Mouse (Mus musculus): ENCODE data around the gene Tmem119. TPM values are rescaled to one million over a fixed set of nuclear protein-coding genes. Genes with fewer than 3 reads are reported as not detected.

The Tmem119 gene
- polyA plus RNA-seq, 1 experiment = 62.0 TPM

DNA sequence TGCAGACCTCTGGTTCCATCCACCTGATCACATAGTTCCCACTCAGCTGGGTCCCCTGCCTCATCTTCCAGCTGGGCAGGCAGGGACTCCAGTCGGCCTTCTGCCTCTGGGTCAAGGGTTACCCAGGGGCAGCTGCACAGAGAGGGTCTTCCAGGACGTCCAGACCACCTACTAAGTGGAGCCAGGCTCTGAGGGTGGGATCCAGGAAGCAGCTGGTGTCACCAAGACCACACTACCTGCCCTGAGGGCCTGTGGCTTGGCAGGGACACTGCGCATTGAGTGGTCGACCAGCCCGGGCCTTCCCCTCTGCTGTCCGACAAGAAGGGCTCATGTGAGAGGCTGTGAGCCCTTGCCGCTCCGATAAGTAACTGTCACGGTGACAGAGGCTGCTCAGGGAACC lies 7.4 kb upstream of the Tmem119 start:
- TF ChIP-seq E2F4 (IDR thresholded peaks at IDR 0.05; ENCODE audit: insufficient read depth) (no peak), MYOD1 (IDR thresholded peaks at IDR 0.05; ENCODE audit: control insufficient read depth in 1 of 3, insufficient read length in 2 of 3, low read depth in 2 of 3) (no peak), MAX (IDR thresholded peaks at IDR 0.05; ENCODE audit: low read depth) (no peak), USF1 (IDR thresholded peaks at IDR 0.05; ENCODE audit: low read depth) (no peak), SRF (IDR thresholded peaks at IDR 0.05; ENCODE audit: control insufficient read depth, insufficient read length, low read depth) (no peak)
- Histone ChIP-seq H3K4me3 (no peak overlapping the region), H3K27me3 (ENCODE audit: control insufficient read depth, insufficient read depth, insufficient read length) (no peaks in the 10 kb centered on the region), H3K79me2 (ENCODE audit: control insufficient read depth, insufficient read depth) (no peaks in the 10 kb centered on the region), H3ac (ENCODE audit: control insufficient read depth, insufficient read length) (no peak overlapping the region), H3K36me3 (ENCODE audit: control insufficient read depth, insufficient read depth) (no peaks in the 10 kb centered on the region), H3K4me2 (ENCODE audit: low read depth) (no peak overlapping the region)

DNA sequence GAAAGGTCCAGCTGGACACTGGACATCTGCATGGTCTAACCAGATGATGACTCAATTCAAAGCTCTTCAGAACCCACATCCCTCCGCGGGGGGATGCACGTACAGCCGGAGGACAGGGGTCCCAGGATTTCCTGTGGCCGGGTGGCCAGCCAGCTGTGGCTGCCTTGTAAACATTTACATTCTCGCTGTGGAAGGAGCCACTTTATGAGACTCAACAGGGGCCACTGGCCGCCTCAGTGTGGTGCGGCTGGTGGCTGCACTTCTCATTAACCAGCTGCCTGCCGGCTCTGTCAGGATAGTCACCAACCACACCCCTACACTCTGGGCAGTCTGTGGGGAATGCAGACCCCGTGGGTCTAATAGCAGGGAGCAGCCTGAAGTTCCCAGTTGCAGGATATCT lies 6.1 kb upstream of the Tmem119 start:
- Histone ChIP-seq H3K4me2 (ENCODE audit: low read depth) (peak overlapping the region; percentile 42), H3ac (ENCODE audit: control insufficient read depth, insufficient read length) (no peak overlapping the region), H3K79me2 (ENCODE audit: control insufficient read depth, insufficient read depth) (no peaks in the 10 kb centered on the region), H3K27me3 (ENCODE audit: control insufficient read depth, insufficient read depth, insufficient read length) (no peaks in the 10 kb centered on the region), H3K4me3 (no peak overlapping the region), H3K36me3 (ENCODE audit: control insufficient read depth, insufficient read depth) (no peaks in the 10 kb centered on the region)
- TF ChIP-seq MYOD1 (IDR thresholded peaks at IDR 0.05; ENCODE audit: control insufficient read depth in 1 of 3, insufficient read length in 2 of 3, low read depth in 2 of 3) = peak in 1 of 3 experiments; percentile 9
- no peak for TF ChIP-seq CEBPB (IDR thresholded peaks at IDR 0.05; ENCODE audit: insufficient read depth, poor library complexity, severe bottlenecking)

DNA sequence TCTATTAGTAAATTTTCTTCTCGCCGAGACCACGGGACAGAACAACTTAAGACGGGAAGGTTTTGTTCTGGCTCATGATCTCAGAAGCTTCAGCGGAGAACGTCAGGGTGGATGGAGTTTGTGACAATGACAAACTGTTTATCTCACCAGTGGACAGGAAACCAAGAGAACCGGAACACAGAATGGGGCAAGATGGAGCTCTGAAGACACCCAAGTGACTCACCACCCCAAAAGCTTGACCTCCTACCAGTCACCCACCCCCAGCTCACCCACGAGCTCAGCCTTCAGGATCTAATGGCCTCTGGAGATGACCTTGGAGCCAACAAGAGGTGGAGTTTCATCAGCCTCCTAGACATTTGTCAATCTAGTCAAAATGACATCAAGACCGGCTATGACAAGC lies 5.0 kb upstream of the Tmem119 start:
- no peaks in the 10 kb centered on the region for H3K27me3 ChIP-seq (ENCODE audit: control insufficient read depth, insufficient read depth, insufficient read length)
- H3ac ChIP-seq (ENCODE audit: control insufficient read depth, insufficient read length) = no peak overlapping the region
- H3K4me2 ChIP-seq (ENCODE audit: low read depth) = no peak overlapping the region
- no peaks in the 10 kb centered on the region for H3K36me3 ChIP-seq (ENCODE audit: control insufficient read depth, insufficient read depth)
- TF ChIP-seq POLR2A (IDR thresholded peaks at IDR 0.05; ENCODE audit: insufficient read length, low read depth) (no peak), TCF12 (IDR thresholded peaks at IDR 0.05; ENCODE audit: insufficient read depth, poor library complexity, severe bottlenecking) (no peak), MAX (IDR thresholded peaks at IDR 0.05; ENCODE audit: low read depth) (no peak), E2F4 (IDR thresholded peaks at IDR 0.05; ENCODE audit: insufficient read depth) (no peak), REST (IDR thresholded peaks at IDR 0.05; ENCODE audit: insufficient read depth, insufficient read length) (no peak)
- H3K79me2 ChIP-seq (ENCODE audit: control insufficient read depth, insufficient read depth) = no peaks in the 10 kb centered on the region
- H3K4me3 ChIP-seq = no peak overlapping the region

DNA sequence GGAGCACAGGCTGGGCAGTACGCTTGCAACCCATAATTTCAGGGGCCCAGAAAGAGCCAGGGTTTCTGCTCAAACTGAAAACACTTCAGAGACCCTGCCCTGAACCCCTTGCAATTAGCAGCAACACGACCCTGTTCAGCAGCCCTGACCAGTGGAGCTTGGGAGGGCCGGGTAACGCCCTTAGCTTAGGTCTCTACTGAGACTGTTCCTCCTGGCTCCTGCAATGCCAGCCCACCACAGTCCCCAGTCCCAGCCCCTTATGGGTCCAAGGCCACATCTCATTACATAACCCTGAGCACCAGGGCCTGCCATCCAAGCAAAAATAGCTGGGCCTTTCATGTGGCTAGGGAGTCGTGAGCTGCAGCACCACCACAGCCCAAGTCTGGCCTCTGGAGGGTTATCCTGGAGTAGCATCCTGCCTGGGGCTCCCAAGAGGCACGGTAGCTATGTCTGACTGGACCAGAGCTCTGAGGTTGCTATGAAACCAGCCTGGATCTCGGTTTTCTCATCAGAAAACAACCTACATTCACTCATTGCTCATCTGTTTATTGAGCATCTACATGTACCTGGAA lies 4.2 kb upstream of the Tmem119 start:
- TF ChIP-seq POLR2AphosphoS2 (IDR thresholded peaks at IDR 0.05; ENCODE audit: insufficient read length, low read depth) (no peak), USF1 (IDR thresholded peaks at IDR 0.05; ENCODE audit: low read depth) (no peak), E2F4 (IDR thresholded peaks at IDR 0.05; ENCODE audit: insufficient read depth) (no peak), TCF12 (IDR thresholded peaks at IDR 0.05; ENCODE audit: insufficient read depth, poor library complexity, severe bottlenecking) (no peak), CEBPB (IDR thresholded peaks at IDR 0.05; ENCODE audit: insufficient read depth, poor library complexity, severe bottlenecking) (no peak), MYOD1 (IDR thresholded peaks at IDR 0.05; ENCODE audit: control insufficient read depth in 1 of 3, insufficient read length in 2 of 3, low read depth in 2 of 3) (no peak), SRF (IDR thresholded peaks at IDR 0.05; ENCODE audit: control insufficient read depth, insufficient read length, low read depth) (no peak)
- H3K27me3 ChIP-seq (ENCODE audit: control insufficient read depth, insufficient read depth, insufficient read length) = no peaks in the 10 kb centered on the region
- H3ac ChIP-seq (ENCODE audit: control insufficient read depth, insufficient read length) = no peak overlapping the region
- no peak overlapping the region for H3K4me3 ChIP-seq
- H3K4me2 ChIP-seq (ENCODE audit: low read depth) = peak overlapping the region; percentile 20
- H3K36me3 ChIP-seq (ENCODE audit: control insufficient read depth, insufficient read depth) = no peaks in the 10 kb centered on the region
- no peaks in the 10 kb centered on the region for H3K79me2 ChIP-seq (ENCODE audit: control insufficient read depth, insufficient read depth)

DNA sequence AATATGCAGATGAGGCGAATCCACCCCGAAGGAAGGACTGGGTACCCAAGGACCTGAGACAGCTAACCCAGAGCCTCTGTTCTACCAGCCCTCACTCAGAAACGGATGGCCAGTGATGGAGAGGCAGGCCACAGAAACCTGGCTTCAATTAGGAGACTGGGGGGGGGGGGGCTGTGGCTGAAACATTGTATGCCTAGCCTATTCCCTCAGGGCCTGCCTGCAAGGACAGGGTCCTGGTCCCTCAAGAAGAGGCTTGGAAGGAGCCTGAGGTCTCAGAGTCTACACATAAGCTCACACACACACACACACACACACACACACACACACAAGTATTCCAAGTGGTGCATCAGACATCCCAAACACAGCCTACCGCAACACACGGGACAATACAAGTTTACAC lies 625 bp downstream of the Tmem119 start:
- Histone ChIP-seq H3K79me2 (ENCODE audit: control insufficient read depth, insufficient read depth) (peaks cover 5% of the 10 kb centered on the region), H3K4me2 (ENCODE audit: low read depth) (peak overlapping the region; percentile 79), H3K27me3 (ENCODE audit: control insufficient read depth, insufficient read depth, insufficient read length) (no peaks in the 10 kb centered on the region), H3ac (ENCODE audit: control insufficient read depth, insufficient read length) (no peak overlapping the region), H3K4me3 (peak overlapping the region; percentile 34), H3K36me3 (ENCODE audit: control insufficient read depth, insufficient read depth) (no peaks in the 10 kb centered on the region)
- TF ChIP-seq USF1 (IDR thresholded peaks at IDR 0.05; ENCODE audit: low read depth) = no peak
- no peak for TF ChIP-seq POLR2A (IDR thresholded peaks at IDR 0.05; ENCODE audit: insufficient read length, low read depth)
- no peak for TF ChIP-seq POLR2AphosphoS2 (IDR thresholded peaks at IDR 0.05; ENCODE audit: insufficient read length, low read depth)
- TF ChIP-seq CEBPB (IDR thresholded peaks at IDR 0.05; ENCODE audit: insufficient read depth, poor library complexity, severe bottlenecking) = no peak
- no peak for TF ChIP-seq TCF3 (IDR thresholded peaks at IDR 0.05; ENCODE audit: insufficient read length, low read depth)
- no peak for TF ChIP-seq MYOD1 (IDR thresholded peaks at IDR 0.05; ENCODE audit: control insufficient read depth in 1 of 3, insufficient read length in 2 of 3, low read depth in 2 of 3)
- TF ChIP-seq TCF12 (IDR thresholded peaks at IDR 0.05; ENCODE audit: insufficient read depth, poor library complexity, severe bottlenecking) = no peak
- no peak for TF ChIP-seq E2F4 (IDR thresholded peaks at IDR 0.05; ENCODE audit: insufficient read depth)
- TF ChIP-seq MYOG (IDR thresholded peaks at IDR 0.05; ENCODE audit: control insufficient read depth in 1 of 3, insufficient read depth in 1 of 3, insufficient read length in 2 of 3, low read depth in 2 of 3) = no peak
- TF ChIP-seq SRF (IDR thresholded peaks at IDR 0.05; ENCODE audit: control insufficient read depth, insufficient read length, low read depth) = no peak
- TF ChIP-seq REST (IDR thresholded peaks at IDR 0.05; ENCODE audit: insufficient read depth, insufficient read length) = no peak
- no peak for TF ChIP-seq MAX (IDR thresholded peaks at IDR 0.05; ENCODE audit: low read depth)
